Mouse (Mus musculus): ENCODE data around the gene Bckdhb.
"Not testable (repeated sequence)": the region's sequence is repeated elsewhere in the genome, so short reads cannot be mapped to it uniquely, and the experiment has no call there.

The Bckdhb gene

GRCm38 (mm10) chr9:83964376-83964775 lies 39.4 kb downstream of the Bckdhb start:
- no peak for DNase-seq

- DNase-seq = no peak
Measured at GRCm38 (mm10) chr9:83967439-83968050, 42.6 kb downstream of the Bckdhb start.

GRCm38 (mm10) chr9:83969326-83969725 lies 44.4 kb downstream of the Bckdhb start:
- peak; percentile 28 to 39 for DNase-seq

- DNase-seq = no peak
Measured at GRCm38 (mm10) chr9:83973467-83973866, 48.5 kb downstream of the Bckdhb start.

- DNase-seq = no peak
Measured at GRCm38 (mm10) chr9:83975811-83976210, 50.9 kb downstream of the Bckdhb start.

- no peak for DNase-seq
Measured at GRCm38 (mm10) chr9:83981234-83981633, 56.3 kb downstream of the Bckdhb start.

- DNase-seq = no peak
Measured at GRCm38 (mm10) chr9:84008961-84009360, 84.0 kb downstream of the Bckdhb start.

GRCm38 (mm10) chr9:84011146-84011545 lies 86.2 kb downstream of the Bckdhb start:
- DNase-seq = no peak

- not testable (repeated sequence) for DNase-seq
Measured at GRCm38 (mm10) chr9:84018141-84018540, 93.2 kb downstream of the Bckdhb start.

- DNase-seq = peak in 1 of 2 experiments; percentile 28
Measured at GRCm38 (mm10) chr9:84019627-84020026, 94.7 kb downstream of the Bckdhb start.

GRCm38 (mm10) chr9:84021189-84021588 lies 96.2 kb downstream of the Bckdhb start:
- no peak for DNase-seq

- DNase-seq = no peak
Measured at GRCm38 (mm10) chr9:84028120-84028519, 103.2 kb downstream of the Bckdhb start.

GRCm38 (mm10) chr9:84030691-84031290 lies 105.8 kb downstream of the Bckdhb start:
- DNase-seq = no peak

GRCm38 (mm10) chr9:84031406-84031805 lies 106.5 kb downstream of the Bckdhb start:
- no peak for DNase-seq

- no peak for DNase-seq
Measured at GRCm38 (mm10) chr9:84032669-84033341, 107.9 kb downstream of the Bckdhb start.

- DNase-seq = no peak
Measured at GRCm38 (mm10) chr9:84036046-84036445, 111.1 kb downstream of the Bckdhb start.

- DNase-seq = no peak
Measured at GRCm38 (mm10) chr9:84037224-84037623, 112.3 kb downstream of the Bckdhb start.

GRCm38 (mm10) chr9:84038946-84039345 lies 114.0 kb downstream of the Bckdhb start:
- no peak for DNase-seq

GRCm38 (mm10) chr9:84040376-84040775 lies 115.4 kb downstream of the Bckdhb start:
- no peak for DNase-seq

- DNase-seq = no peak
Measured at GRCm38 (mm10) chr9:84041631-84042277, 116.8 kb downstream of the Bckdhb start.

- no peak for DNase-seq
Measured at GRCm38 (mm10) chr9:84042539-84042938, 117.6 kb downstream of the Bckdhb start.

GRCm38 (mm10) chr9:84044136-84044535 lies 119.2 kb downstream of the Bckdhb start:
- DNase-seq = no peak

GRCm38 (mm10) chr9:84045632-84046031 lies 120.7 kb downstream of the Bckdhb start:
- DNase-seq = no peak

GRCm38 (mm10) chr9:84046334-84046733 lies 121.4 kb downstream of the Bckdhb start:
- DNase-seq = no peak

All from cerebellum, adult 18-20 months (tissue).